Comparison of ENCODE assay signal across 8 mouse cellular contexts in the genomic region with DNA sequence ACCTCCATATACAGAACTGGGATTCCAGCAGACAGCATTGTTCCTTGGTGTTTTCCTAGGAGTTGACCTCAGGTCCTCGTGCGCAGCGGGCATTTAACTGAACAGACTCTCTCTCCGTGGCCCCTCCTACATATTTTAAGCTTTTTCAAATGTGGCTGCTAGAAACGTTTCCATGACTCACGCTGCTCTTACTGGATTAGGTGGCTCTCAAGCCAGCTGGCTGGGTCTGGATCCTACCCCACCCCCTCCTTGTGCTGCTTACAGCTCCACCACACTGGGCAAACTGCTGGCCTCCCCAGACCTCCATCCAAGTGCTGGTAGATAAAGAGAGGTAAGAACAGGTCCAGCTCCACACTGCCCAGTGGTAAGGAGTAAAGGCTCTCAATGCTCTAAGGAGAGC. TPM values are rescaled to one million over a fixed set of nuclear protein-coding genes. Genes with fewer than 3 reads are reported as not detected.
DNase-seq lines count a peak whose midpoint lies in the region; ATAC-seq lines count a peak whose summit lies in the region.

No protein-coding gene starts in this region.

- ATAC-seq in heart, embryonic 15.5 days (replicated peaks; ENCODE audit: insufficient number of reproducible peaks, insufficient read depth, low FRiP score, low read depth), result peak; percentile 82
- peak; percentile 85 for ATAC-seq in lung, embryonic 16.5 days (ENCODE audit: low read depth)
- no peak for ATAC-seq in forebrain, embryonic 15.5 days (replicated peaks)

- no peak overlapping the region for H3K9ac ChIP-seq in heart, embryonic 15.5 days
- H3K9ac ChIP-seq in lung, embryonic 16.5 days (ENCODE audit: low read length), result no peak overlapping the region
- no peak overlapping the region for H3K9ac ChIP-seq in forebrain, embryonic 15.5 days (replicated peaks)

- WGBS in heart, embryonic 15.5 days, result 42% methylated on average over 6 of the region's 6 CpGs
- WGBS in lung, embryonic 16.5 days, result 39% methylated on average over 6 of the region's 6 CpGs
- 82% methylated on average over 6 of the region's 6 CpGs for WGBS in forebrain, embryonic 15.5 days

- H3K9me3 ChIP-seq in heart, embryonic 15.5 days (replicated peaks), result no peaks in the 10 kb centered on the region
- H3K9me3 ChIP-seq in lung, embryonic 16.5 days (ENCODE audit: control insufficient read depth, low read length), result 0 out of 2 replicates have a peak, but pooled peaks cover 2% of the 10 kb centered on the region
- H3K9me3 ChIP-seq in forebrain, embryonic 15.5 days, result no peaks in the 10 kb centered on the region

- no peaks in the 10 kb centered on the region for H3K27me3 ChIP-seq in heart, embryonic 15.5 days
- no peaks in the 10 kb centered on the region for H3K27me3 ChIP-seq in lung, embryonic 16.5 days (ENCODE audit: control insufficient read depth, insufficient read depth, low read depth, low read length)
- no peaks in the 10 kb centered on the region for H3K27me3 ChIP-seq in forebrain, embryonic 15.5 days

- H3K36me3 ChIP-seq in heart, embryonic 15.5 days, result 0 out of 2 replicates have a peak, but pooled peaks cover 3% of the 10 kb centered on the region
- peaks cover 6% of the 10 kb centered on the region; the same call in 1 of the 2 replicates for H3K36me3 ChIP-seq in lung, embryonic 16.5 days (ENCODE audit: control insufficient read depth, insufficient read depth, low read length)
- H3K36me3 ChIP-seq in forebrain, embryonic 15.5 days, result peaks cover 9% of the 10 kb centered on the region; the same call in 1 of the 2 replicates

- H3K27ac ChIP-seq in heart, embryonic 15.5 days, result peak overlapping the region; percentile 57
- peak overlapping the region; percentile 62 for H3K27ac ChIP-seq in lung, embryonic 16.5 days (ENCODE audit: low read length)
- no peak overlapping the region for H3K27ac ChIP-seq in forebrain, embryonic 15.5 days (replicated peaks)

- H3K4me3 ChIP-seq in heart, embryonic 15.5 days, result no peak overlapping the region
- H3K4me3 ChIP-seq in lung, embryonic 16.5 days (ENCODE audit: low read length), result no peak overlapping the region
- no peak overlapping the region for H3K4me3 ChIP-seq in forebrain, embryonic 15.5 days

- H3K4me2 ChIP-seq in heart, embryonic 15.5 days, result no peak overlapping the region
- no peak overlapping the region for H3K4me2 ChIP-seq in lung, embryonic 16.5 days (ENCODE audit: low read depth, low read length)
- no peak overlapping the region for H3K4me2 ChIP-seq in forebrain, embryonic 15.5 days (replicated peaks)

- peaks cover 66% of the 10 kb centered on the region for H3K4me1 ChIP-seq in heart, embryonic 15.5 days (replicated peaks)
- peaks cover 14% of the 10 kb centered on the region; the same call in 1 of the 2 replicates for H3K4me1 ChIP-seq in lung, embryonic 16.5 days (replicated peaks; ENCODE audit: control insufficient read depth, insufficient read depth, low read length)
- H3K4me1 ChIP-seq in forebrain, embryonic 15.5 days, result no peaks in the 10 kb centered on the region

- peak; percentile 54 to 57 for DNase-seq in cerebellum, postnatal 14 days
- DNase-seq in cerebellum, adult 9-11 months, result no peak
- peak; percentile 34 for DNase-seq in R1 (ENCODE audit: low read depth, low spot score)
- no peak for DNase-seq in spleen, adult 18-20 months
- no peak for DNase-seq in testis, postnatal 10 days (ENCODE audit: low spot score)

RNA-seq across cellular contexts. Expression of a gene that starts 17.5 kb away (rescaled TPM):
- 97.1 and 110 TPM in 2 replicates for polyA plus RNA-seq in heart, embryonic 15.5 days (2015; fragmentation: Nextera tagmentation; extraction: Ambion mirVana)
- 139 and 142 TPM in 2 replicates for polyA plus RNA-seq in lung, embryonic 16.5 days (2015; fragmentation: Nextera tagmentation; extraction: Ambion mirVana)
- 67.3 and 73.1 TPM in 2 replicates for polyA plus RNA-seq in forebrain, embryonic 15.5 days (2015; fragmentation: Nextera tagmentation; extraction: Ambion mirVana)

RNA-seq across cellular contexts. Expression of a gene that starts 46.9 kb away (rescaled TPM):
- polyA plus RNA-seq in heart, embryonic 15.5 days (2015; fragmentation: Nextera tagmentation; extraction: Ambion mirVana), result 24.4 and 26.9 TPM in 2 replicates
- polyA plus RNA-seq in lung, embryonic 16.5 days (2015; fragmentation: Nextera tagmentation; extraction: Ambion mirVana), result 34.2 and 35.5 TPM in 2 replicates
- 32.0 and 32.4 TPM in 2 replicates for polyA plus RNA-seq in forebrain, embryonic 15.5 days (2015; fragmentation: Nextera tagmentation; extraction: Ambion mirVana)

Comparison
In these comparisons a context has a peak if more than half of its experiments do, and no peak if none do; other contexts are left out.
1. DNase-seq: peak in cerebellum, postnatal 14 days (2 of 2) and R1 (single experiment); none in cerebellum, adult 9-11 months (single experiment), spleen, adult 18-20 months (0 of 2) and testis, postnatal 10 days (single experiment).